7 mouse cellular contexts compared by ENCODE assay signal in genomic region chr1:66700693-66701575, GRCm38 (mm10). TPM values are rescaled to one million over a fixed set of nuclear protein-coding genes. Genes with fewer than 3 reads are reported as not detected.
DNase-seq lines count a peak whose midpoint lies in the region; ATAC-seq and TF ChIP-seq lines count a peak whose summit lies in the region.

Gene Rpe (plus strand): TSS chr1:66700831.

- peak; percentile 89 for DNase-seq in adrenal gland, adult 8-10 months
- peak; percentile 93 for DNase-seq in embryo, embryonic 9.5 days (ENCODE audit: extremely low spot score)
- peak; percentile 31 for DNase-seq in gonadal fat pad, adult 2 months (ENCODE audit: low read depth)
- DNase-seq in left cerebral cortex, postnatal 4 days = peak; percentile 95

- WGBS in intestine, postnatal 0 days = under 1% methylated on average over 73 of the region's 73 CpGs
- under 1% methylated on average over 73 of the region's 73 CpGs for WGBS in midbrain, embryonic 12.5 days
- under 1% methylated on average over 73 of the region's 73 CpGs for WGBS in small intestine, adult 2 months

- peak; percentile 49 for TF ChIP-seq CTCF in intestine, postnatal 0 days (IDR thresholded peaks at IDR 0.05; ENCODE audit: low read depth)
- TF ChIP-seq CTCF in small intestine, adult 2 months (IDR thresholded peaks at IDR 0.05; ENCODE audit: extremely low read depth, insufficient read length, insufficient replicate concordance, low read depth, low read length) = no peak

- peak; percentile 83 for TF ChIP-seq POLR2A in small intestine, adult 2 months (IDR thresholded peaks at IDR 0.05; ENCODE audit: low read depth, low read length)

- peak within 1 kb of the TSS; percentile 82 for H3K4me2 ChIP-seq in intestine, postnatal 0 days (replicated peaks; ENCODE audit: low read depth)
- H3K4me2 ChIP-seq in midbrain, embryonic 12.5 days (replicated peaks) = peak within 1 kb of the TSS; percentile 62

- intact Hi-C loops in left cerebral cortex, postnatal 4 days (cut with DNase I) = loop anchor here (5.0 kb wide), 1 partner anchor 116 kb away; the partner anchor contains the start of gene Kansl1l

- H3K9ac ChIP-seq in intestine, postnatal 0 days (ENCODE audit: low read depth, low read length) = peak within 1 kb of the TSS; percentile 80
- peak within 1 kb of the TSS; percentile 87 for H3K9ac ChIP-seq in midbrain, embryonic 12.5 days (replicated peaks)

- H3K4me3 ChIP-seq in intestine, postnatal 0 days (ENCODE audit: low read depth, low read length) = peak within 1 kb of the TSS; percentile 88
- H3K4me3 ChIP-seq in midbrain, embryonic 12.5 days = peak within 1 kb of the TSS; percentile 88
- H3K4me3 ChIP-seq in small intestine, adult 2 months (ENCODE audit: low read depth, low read length) = peak within 1 kb of the TSS; percentile 82

- H3K27me3 ChIP-seq in intestine, postnatal 0 days (replicated peaks; ENCODE audit: control insufficient read depth, insufficient read depth, low read length) = no peaks in the 10 kb centered on the region
- no peaks in the 10 kb centered on the region for H3K27me3 ChIP-seq in midbrain, embryonic 12.5 days
- no peaks in the 10 kb centered on the region for H3K27me3 ChIP-seq in small intestine, adult 2 months (ENCODE audit: control insufficient read depth, insufficient read depth, low read length)

- H3K36me3 ChIP-seq in intestine, postnatal 0 days (ENCODE audit: control insufficient read depth, insufficient read depth) = no peaks in the 10 kb centered on the region
- no peaks in the 10 kb centered on the region for H3K36me3 ChIP-seq in midbrain, embryonic 12.5 days
- peaks cover 3% of the 10 kb centered on the region for H3K36me3 ChIP-seq in small intestine, adult 2 months (ENCODE audit: control insufficient read depth, insufficient read depth, low read length)

- H3K27ac ChIP-seq in intestine, postnatal 0 days (ENCODE audit: low read depth, low read length) = peak within 1 kb of the TSS; percentile 80
- peak within 1 kb of the TSS; percentile 72 for H3K27ac ChIP-seq in midbrain, embryonic 12.5 days (replicated peaks)
- H3K27ac ChIP-seq in small intestine, adult 2 months (ENCODE audit: insufficient read depth, low read depth, low read length) = peak within 1 kb of the TSS; percentile 33

- ATAC-seq in intestine, postnatal 0 days = peak; percentile 98
- peak; percentile 100 for ATAC-seq in midbrain, embryonic 12.5 days (ENCODE audit: low FRiP score, low read depth)

- 0 out of 2 replicates have a peak, but pooled peaks cover 6% of the 10 kb centered on the region for H3K4me1 ChIP-seq in intestine, postnatal 0 days (replicated peaks; ENCODE audit: control insufficient read depth, insufficient read depth, low read length)
- H3K4me1 ChIP-seq in midbrain, embryonic 12.5 days = peaks cover 12% of the 10 kb centered on the region
- peaks cover 4% of the 10 kb centered on the region; the same call in 1 of the 2 replicates for H3K4me1 ChIP-seq in small intestine, adult 2 months (ENCODE audit: control insufficient read depth, insufficient read depth, insufficient read length, low read length)

- H3K9me3 ChIP-seq in intestine, postnatal 0 days (ENCODE audit: control insufficient read depth) = no peaks in the 10 kb centered on the region
- H3K9me3 ChIP-seq in midbrain, embryonic 12.5 days = no peaks in the 10 kb centered on the region

RNA-seq across cellular contexts. Expression of gene Rpe, which starts in this region (rescaled TPM):
- total RNA-seq in adrenal gland, adult 8-10 months (2022) = 10 to 100 TPM; 57.7 to 98.1 (median 71.6) TPM
- 22.7 and 24.7 TPM in 2 replicates for polyA plus RNA-seq in gonadal fat pad, adult 2 months (2012; rRNA removed)
- polyA plus RNA-seq in intestine, postnatal 0 days (2015; fragmentation: Nextera tagmentation; extraction: Ambion mirVana) = 41.4 and 44.3 TPM in 2 replicates
- 10 to 100 TPM; 23.9 to 28.0 TPM for total RNA-seq in left cerebral cortex, postnatal 4 days (2021)
- polyA plus RNA-seq in midbrain, embryonic 12.5 days (2016; fragmentation: Nextera tagmentation; extraction: Ambion mirVana) = 47.9 and 49.9 TPM in 2 replicates
- 9.8 and 13.5 TPM in 2 replicates for polyA plus RNA-seq in small intestine, adult 2 months (2012; rRNA removed)

Comparison
In these comparisons a context has a peak if more than half of its experiments do, and no peak if none do; other contexts are left out.
1. Peak in every context shown above with its lines: DNase-seq, ATAC-seq, H3K4me3 ChIP-seq and H3K27ac ChIP-seq.
2. DNase-seq: peak in every context shown above with its lines; median percentile 95 in left cerebral cortex, postnatal 4 days; 93 in embryo, embryonic 9.5 days; 89 in adrenal gland, adult 8-10 months; 31 in gonadal fat pad, adult 2 months.